Mouse (Mus musculus) megakaryocyte, embryonic 14.5 days (primary cell): ENCODE measurements around the gene March11.

Experiments
- FLI1 ChIP-seq: IDR thresholded peaks from 2 replicates; pipeline ENCODE4 v1.6.1; 2012; ENCODE audit warnings: low read length, inconsistent platforms, mixed read lengths
- GATA1 ChIP-seq: IDR thresholded peaks from 3 replicates; pipeline ENCODE4 v1.6.1; 2012; ENCODE audit warnings: mixed read lengths, low read length, inconsistent platforms, borderline replicate concordance

GRCm38 (mm10) chr15:26344329-26344728 lies 35.5 kb downstream of the March11 start:
- no peak for TF ChIP-seq GATA1
- TF ChIP-seq FLI1: no peak
